Mouse (Mus musculus) olfactory bulb, adult 2 months (tissue): Measurements from ENCODE around the gene Sdccag8.

Experiments
- CTCF ChIP-seq: fragments of 200-500 bp; IDR thresholded peaks from 2 replicates; pipeline ENCODE4 v1.5.1; 2012; ENCODE audit warnings: low read depth, mild to moderate bottlenecking, low read length, moderate library complexity; ENCODE audit not compliant: insufficient read depth
- POLR2A ChIP-seq: fragments of 200-500 bp; IDR thresholded peaks from 2 replicates; pipeline ENCODE4 v1.6.1; 2012; ENCODE audit warnings: mild to moderate bottlenecking, low read depth, low read length, moderate library complexity; ENCODE audit not compliant: insufficient read depth

- TF ChIP-seq CTCF (no peak), POLR2A (no peak)
Measured at GRCm38 (mm10) chr1:176834880-176835279, 20.4 kb downstream of the Sdccag8 start.
